Mouse (Mus musculus) CH12.LX (cell line): ENCODE measurements around the gene Hmgcl. TPM values are rescaled to one million over a fixed set of nuclear protein-coding genes. Genes with fewer than 3 reads are reported as not detected.
A peak's percentile ranks its signal among the peaks of the same experiment; 100 is the strongest.

Experiments
- DNase-seq: peaks from one replicate; pipeline ENCODE4 v3.0.0-alpha.2; 2013; ENCODE audit errors: extremely low read depth
- H3K27ac ChIP-seq: 2 replicates; pipeline ENCODE4 v1.5.1; 2012; ENCODE audit warnings: low read depth, mild to moderate bottlenecking, control low read depth, moderate library complexity; ENCODE audit not compliant: insufficient read depth
- H3K27me3 ChIP-seq: replicated peaks from 2 replicates; pipeline ENCODE3; 2012; ENCODE audit warnings: inconsistent platforms
- H3K36me3 ChIP-seq, 2 experiments: replicated peaks in 1 of 2; 2 replicates each; pipeline versions ENCODE3 to v1.6.1; 2012; ENCODE audit warnings: inconsistent platforms in 1 of 2, low read length in 1 of 2, mild to moderate bottlenecking in 1 of 2, mixed read lengths in 1 of 2, moderate library complexity in 1 of 2; ENCODE audit not compliant: control insufficient read depth in 1 of 2, insufficient read depth in 1 of 2
- H3K4me1 ChIP-seq, 2 experiments: 2 replicates each; pipeline ENCODE4 v1.6.1; 2012; ENCODE audit warnings: inconsistent platforms in 1 of 2, moderate library complexity in 1 of 2; ENCODE audit not compliant: insufficient read depth in 2 of 2, control insufficient read depth in 1 of 2
- H3K4me2 ChIP-seq: 2 replicates; pipeline ENCODE4 v1.6.1; 2012; ENCODE audit warnings: low read depth, mild to moderate bottlenecking, control low read depth; ENCODE audit not compliant: poor library complexity, insufficient read depth, severe bottlenecking
- H3K4me3 ChIP-seq, 3 experiments: fragments of 150-350 bp in 1 of 3; sonication (generic) in 1 of 3; replicated peaks in 1 of 3; 2 replicates each; pipeline versions ENCODE3 to v1.5.1; 2011 to 2012; ENCODE audit warnings: low read depth in 2 of 3, low read length in 2 of 3, mild to moderate bottlenecking in 2 of 3, moderate library complexity in 2 of 3, control low read depth in 1 of 3, improper control_type of control experiment in 1 of 3, inconsistent platforms in 1 of 3, mixed read lengths in 1 of 3; ENCODE audit not compliant: poor library complexity in 1 of 3
- H3K79me2 ChIP-seq: replicated peaks from 2 replicates; pipeline ENCODE4 v1.6.1; 2012; ENCODE audit warnings: mild to moderate bottlenecking, moderate library complexity; ENCODE audit not compliant: control insufficient read depth, poor library complexity, insufficient read depth, severe bottlenecking; ENCODE audit errors: extremely low read depth
- H3K9ac ChIP-seq: 2 replicates; pipeline ENCODE4 v1.6.1; 2012; ENCODE audit warnings: low read depth, mild to moderate bottlenecking, control low read depth, moderate library complexity; ENCODE audit not compliant: insufficient read depth
- H3K9me3 ChIP-seq: replicated peaks from 2 replicates; pipeline ENCODE3; 2012; ENCODE audit warnings: low read length, inconsistent platforms, mixed read lengths
- BHLHE40 ChIP-seq: IDR thresholded peaks from 2 replicates; pipeline ENCODE4 v1.6.1; 2011; ENCODE audit warnings: mild to moderate bottlenecking, low read depth, low read length, improper control_type of control experiment
- CHD1 ChIP-seq: IDR thresholded peaks from 2 replicates; pipeline ENCODE4 v1.6.1; 2012; ENCODE audit warnings: low read depth, low read length, improper control_type of control experiment, inconsistent platforms
- EP300 ChIP-seq: IDR thresholded peaks from 2 replicates; pipeline ENCODE4 v1.6.1; 2011; ENCODE audit warnings: low read length, improper control_type of control experiment
- IRF4 ChIP-seq: IDR thresholded peaks from 2 replicates; pipeline ENCODE4 v1.6.1; 2014; ENCODE audit warnings: low read depth, mild to moderate bottlenecking, inconsistent platforms, low read length, improper control_type of control experiment
- JUND ChIP-seq: conservative IDR thresholded peaks from 2 replicates; pipeline ENCODE4 v1.6.1; 2011; ENCODE audit warnings: low read depth, low read length, improper control_type of control experiment
- KAT2A ChIP-seq: IDR thresholded peaks from 2 replicates; pipeline ENCODE4 v1.6.1; 2012; ENCODE audit warnings: low read length, improper control_type of control experiment, inconsistent platforms; ENCODE audit not compliant: insufficient replicate concordance
- MAFK ChIP-seq: IDR thresholded peaks from 2 replicates; pipeline ENCODE4 v1.6.1; 2011; ENCODE audit warnings: low read length, improper control_type of control experiment; ENCODE audit not compliant: insufficient replicate concordance
- MAZ ChIP-seq: IDR thresholded peaks from 2 replicates; pipeline ENCODE4 v1.6.1; 2012; ENCODE audit warnings: low read depth, mild to moderate bottlenecking, inconsistent platforms, low read length, improper control_type of control experiment, moderate library complexity
- MEF2A ChIP-seq: IDR thresholded peaks from 2 replicates; pipeline ENCODE4 v1.6.1; 2014; ENCODE audit warnings: low read depth, mild to moderate bottlenecking, inconsistent platforms, low read length, improper control_type of control experiment, borderline replicate concordance
- MXI1 ChIP-seq: IDR thresholded peaks from 2 replicates; pipeline ENCODE4 v1.6.1; 2011; ENCODE audit warnings: mild to moderate bottlenecking, low read depth, low read length, improper control_type of control experiment
- NELFE ChIP-seq: IDR thresholded peaks from 2 replicates; pipeline ENCODE4 v1.6.1; 2011; ENCODE audit warnings: low read depth, low read length, improper control_type of control experiment
- NRF1 ChIP-seq: IDR thresholded peaks from 2 replicates; pipeline ENCODE4 v1.6.1; 2014; ENCODE audit warnings: low read depth, mild to moderate bottlenecking, inconsistent platforms, low read length, improper control_type of control experiment, moderate library complexity
- POLR2A ChIP-seq: IDR thresholded peaks from 2 replicates; pipeline ENCODE4 v1.6.1; 2011; ENCODE audit warnings: low read depth, mild to moderate bottlenecking, improper control_type of control experiment, low read length
- SIN3A ChIP-seq: IDR thresholded peaks from 2 replicates; pipeline ENCODE4 v1.6.1; 2012; ENCODE audit warnings: low read length, improper control_type of control experiment, inconsistent platforms
- SMC3 ChIP-seq: IDR thresholded peaks from 2 replicates; pipeline ENCODE4 v1.6.1; 2011; ENCODE audit warnings: low read depth, low read length, improper control_type of control experiment
- TCF12 ChIP-seq: IDR thresholded peaks from 2 replicates; pipeline ENCODE4 v1.6.1; 2014; ENCODE audit warnings: low read depth, mild to moderate bottlenecking, inconsistent platforms, low read length, improper control_type of control experiment
- UBTF ChIP-seq: IDR thresholded peaks from 2 replicates; pipeline ENCODE4 v1.6.1; 2012; ENCODE audit warnings: low read depth, mild to moderate bottlenecking, inconsistent platforms, low read length, improper control_type of control experiment, moderate library complexity
- USF1 ChIP-seq: IDR thresholded peaks from 2 replicates; pipeline ENCODE4 v1.6.1; 2014; ENCODE audit warnings: low read depth, mild to moderate bottlenecking, inconsistent platforms, low read length, improper control_type of control experiment
- USF2 ChIP-seq: conservative IDR thresholded peaks from 2 replicates; pipeline ENCODE4 v1.6.1; 2011; ENCODE audit warnings: low read depth, low read length, improper control_type of control experiment
- ZC3H11A ChIP-seq: IDR thresholded peaks from 2 replicates; pipeline ENCODE4 v1.6.1; 2012; ENCODE audit warnings: low read depth, mild to moderate bottlenecking, inconsistent platforms, low read length, improper control_type of control experiment
- ZMIZ1 ChIP-seq: IDR thresholded peaks from 2 replicates; pipeline ENCODE4 v1.6.1; 2012; ENCODE audit warnings: low read depth, mild to moderate bottlenecking, inconsistent platforms, low read length, improper control_type of control experiment
- dilution Hi-C: fragments of 300-500 bp; cut with MboI; formaldehyde crosslinking; loops from 2 replicates; pipeline ENCODE4 v1.14.3; 2020; ENCODE audit warnings: low sequenced_read_pairs; ENCODE audit not compliant: extremely low pct_unique_long_range_greater_than_20kb, extremely low pct_ligation_motif_present
- in situ Hi-C: fragments of 300-500 bp; cut with MboI; formaldehyde crosslinking; loops from 3 replicates; pipeline ENCODE4 v1.14.3; 2019; ENCODE audit warnings: low sequenced_read_pairs, low pct_ligation_motif_present, low pct_unique_long_range_greater_than_20kb, mixed read lengths
- polyA plus RNA-seq: library from polyadenylated mRNA; unstranded; fragments of >175 nt; gene quantifications from 2 replicates; pipeline ENCODE4 v1.2.1, GENCODE M21; 2012; ENCODE audit warnings: low read depth; ENCODE audit not compliant: insufficient read length
- total RNA-seq, 2 experiments: library from RNA; depleted of rRNA; stranded (reverse); fragments of 300-350 nt in 1 of 2; fragments of >200 nt in 1 of 2; gene quantifications; 2 replicates each; pipeline ENCODE4 v1.2.3; 2012 to 2014

Gene Hmgcl
- total and polyA plus RNA-seq, 3 experiments: 27.2 to 42.7 (median 39.5) TPM

DNA sequence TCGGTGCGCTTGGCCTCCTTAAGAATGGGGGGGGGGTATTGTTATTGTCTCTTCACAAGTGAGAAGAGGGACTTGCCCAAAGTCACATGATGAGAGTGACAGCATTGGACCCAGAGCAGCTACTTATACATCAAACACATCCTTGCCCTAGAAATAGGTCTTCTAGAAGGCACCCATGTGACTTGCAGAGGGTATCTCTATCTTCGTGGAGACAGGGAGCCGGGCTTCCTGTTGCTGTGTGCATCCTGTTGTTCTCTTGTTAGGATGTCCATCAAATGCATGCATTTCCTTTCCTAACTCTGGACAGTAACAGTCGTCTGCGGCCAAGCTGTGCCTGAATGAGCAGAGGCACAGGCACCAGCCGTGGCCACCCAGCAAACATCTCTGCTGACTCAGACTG, 34.7 kb upstream of the Hmgcl start (continued):
- no peak for TF ChIP-seq MAFK
- TF ChIP-seq NELFE: no peak
- TF ChIP-seq EP300: 0 out of 2 replicates have a peak, but pooled peaks have one; percentile 13
- peak; percentile 40 for TF ChIP-seq USF2
- TF ChIP-seq JUND: no peak
- no peak for TF ChIP-seq UBTF

DNA sequence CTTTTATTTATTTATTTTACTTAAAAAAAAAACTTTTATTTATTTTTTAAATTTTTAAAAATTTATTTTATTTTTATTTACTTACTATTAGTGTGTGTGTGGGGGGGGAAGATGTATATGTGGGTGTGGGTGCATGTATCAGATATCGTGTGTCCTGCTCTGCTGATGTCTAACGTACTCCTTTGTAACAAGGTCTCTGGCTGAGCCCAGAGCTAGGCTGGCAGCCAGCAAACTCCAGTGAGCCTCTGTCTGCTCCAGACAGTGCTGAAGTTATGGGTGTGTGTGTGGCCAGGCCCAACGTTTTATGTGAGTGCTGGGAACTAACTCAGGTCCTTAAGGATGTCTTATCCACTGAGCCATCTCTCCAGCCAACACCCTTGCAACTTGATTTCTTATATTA, 34.1 kb upstream of the Hmgcl start:
- no peak overlapping the region for H3K4me2 ChIP-seq
- H3K9me3 ChIP-seq: peaks cover 3% of the 10 kb centered on the region
- no peak overlapping the region for H3K27ac ChIP-seq
- H3K36me3 ChIP-seq: peaks cover 8 to 23% of the 10 kb centered on the region in 2 experiments
- no peak overlapping the region for H3K9ac ChIP-seq
- in situ Hi-C loops (no loop called here), dilution Hi-C loops (no loop called here)
- peaks cover 21 to 54% of the 10 kb centered on the region in 2 experiments for H3K4me1 ChIP-seq
- H3K4me3 ChIP-seq: no peak overlapping the region
- H3K27me3 ChIP-seq: no peaks in the 10 kb centered on the region
- TF ChIP-seq USF2 (no peak), SIN3A (no peak), NRF1 (no peak), ZMIZ1 (no peak), ZC3H11A (no peak), SMC3 (no peak), NELFE (no peak), USF1 (no peak), MXI1 (no peak), TCF12 (no peak), CHD1 (no peak), MAFK (no peak), POLR2A (no peak), MEF2A (no peak), MAZ (no peak), IRF4 (no peak), EP300 (no peak)
- DNase-seq: no peak
- no peaks in the 10 kb centered on the region for H3K79me2 ChIP-seq

DNA sequence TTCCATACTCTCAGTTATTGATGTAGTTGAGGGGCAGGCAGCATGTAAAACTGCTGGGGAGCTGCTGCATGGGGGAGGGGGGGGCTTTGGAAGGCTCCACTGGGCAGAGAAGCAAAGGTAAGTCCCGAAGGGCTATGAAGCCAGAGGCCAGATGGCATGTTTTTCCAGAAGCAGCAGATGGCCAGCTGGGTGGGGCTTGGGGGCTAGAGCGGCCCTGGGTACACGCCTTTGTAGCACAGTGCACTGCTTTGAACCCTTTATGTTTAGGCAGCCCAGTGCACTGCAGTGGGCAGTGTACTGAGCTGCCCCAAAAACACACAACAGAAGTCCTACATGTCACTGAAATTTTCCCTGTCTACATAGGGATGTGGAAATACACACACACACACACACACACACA, 33.4 kb upstream of the Hmgcl start:
- H3K36me3 ChIP-seq: peaks cover 11 to 24% of the 10 kb centered on the region in 2 experiments
- no peaks in the 10 kb centered on the region for H3K27me3 ChIP-seq
- no peak overlapping the region for H3K4me3 ChIP-seq
- H3K9ac ChIP-seq: no peak overlapping the region
- dilution Hi-C loops (no loop called here), in situ Hi-C loops (no loop called here)
- H3K4me2 ChIP-seq: no peak overlapping the region
- peaks cover 21 to 56% of the 10 kb centered on the region in 2 experiments for H3K4me1 ChIP-seq
- TF ChIP-seq KAT2A (no peak), USF1 (no peak), BHLHE40 (peak; percentile 57)
- no peak for DNase-seq
- H3K27ac ChIP-seq: no peak overlapping the region
- H3K9me3 ChIP-seq: no peaks in the 10 kb centered on the region
- H3K79me2 ChIP-seq: no peaks in the 10 kb centered on the region
